Mouse (Mus musculus) ES-E14 (cell line): ENCODE measurements around the gene Cdc42bpg.

ENCODE experiments used
- CHD2 ChIP-seq: IDR thresholded peaks from 2 replicates; pipeline ENCODE4 v1.6.1; 2014; ENCODE audit warnings: mild to moderate bottlenecking, low read depth, low read length, inconsistent platforms
- HCFC1 ChIP-seq: IDR thresholded peaks from 2 replicates; pipeline ENCODE4 v1.6.1; 2012; ENCODE audit warnings: low read length, inconsistent platforms, borderline replicate concordance; ENCODE audit not compliant: insufficient read depth
- MAFK ChIP-seq: IDR thresholded peaks from 2 replicates; pipeline ENCODE4 v1.6.1; 2014; ENCODE audit warnings: mild to moderate bottlenecking, low read depth, low read length, inconsistent platforms; ENCODE audit not compliant: insufficient read depth
- ZC3H11A ChIP-seq: IDR thresholded peaks from 2 replicates; pipeline ENCODE4 v1.6.1; 2012; ENCODE audit warnings: low read depth, mild to moderate bottlenecking, inconsistent platforms, low read length, borderline replicate concordance
- ZNF384 ChIP-seq: IDR thresholded peaks from 2 replicates; pipeline ENCODE4 v1.6.1; 2012; ENCODE audit warnings: low read depth, low read length, inconsistent platforms

GRCm38 (mm10) chr19:6272053-6272452 lies 34.2 kb upstream of the Cdc42bpg start:
- TF ChIP-seq MAFK (no peak), CHD2 (no peak), HCFC1 (no peak), ZNF384 (no peak), ZC3H11A (no peak)
